ENCODE assay signal across 8 mouse cellular contexts in genomic region chr10:41473782-41474468, GRCm38 (mm10). TPM values are rescaled to one million over a fixed set of nuclear protein-coding genes. Genes with fewer than 3 reads are reported as not detected.
A peak's percentile ranks its signal among the peaks of the same experiment; 100 is the strongest.
DNase-seq lines count a peak whose midpoint lies in the region; ATAC-seq and TF ChIP-seq lines count a peak whose summit lies in the region.

No protein-coding gene starts in this region.

- H3K4me2 ChIP-seq in liver, postnatal 0 days (ENCODE audit: low read depth, low read length): no peak overlapping the region
- H3K4me2 ChIP-seq in stomach, embryonic 16.5 days (ENCODE audit: low read depth, low read length): no peak overlapping the region
- H3K4me2 ChIP-seq in forebrain, embryonic 12.5 days: no peak overlapping the region

- 27% methylated on average over 6 of the region's 6 CpGs for WGBS in liver, postnatal 0 days (ENCODE audit: insufficient replicate concordance)
- 58% methylated on average over 6 of the region's 6 CpGs for WGBS in stomach, embryonic 16.5 days
- WGBS in forebrain, embryonic 12.5 days: 90% methylated on average over 6 of the region's 6 CpGs

- H3K36me3 ChIP-seq in liver, postnatal 0 days (replicated peaks; ENCODE audit: insufficient read depth, low read length): peaks cover 2% of the 10 kb centered on the region; the same call in 1 of the 2 replicates
- no peaks in the 10 kb centered on the region for H3K36me3 ChIP-seq in stomach, embryonic 16.5 days (ENCODE audit: control insufficient read depth, insufficient read depth, low read length)
- peaks cover 7% of the 10 kb centered on the region for H3K36me3 ChIP-seq in forebrain, embryonic 12.5 days (replicated peaks)

- H3K27me3 ChIP-seq in liver, postnatal 0 days (ENCODE audit: insufficient read depth, low read length): peaks cover 11% of the 10 kb centered on the region
- H3K27me3 ChIP-seq in stomach, embryonic 16.5 days (ENCODE audit: control insufficient read depth, insufficient read depth, low read length): no peaks in the 10 kb centered on the region
- no peaks in the 10 kb centered on the region for H3K27me3 ChIP-seq in forebrain, embryonic 12.5 days

- H3K27ac ChIP-seq in liver, postnatal 0 days (ENCODE audit: low read depth): peak overlapping the region; percentile 63; the same call in 1 of the 2 replicates
- H3K27ac ChIP-seq in stomach, embryonic 16.5 days (ENCODE audit: low read length): peak overlapping the region; percentile 3; the same call in 1 of the 2 replicates
- H3K27ac ChIP-seq in forebrain, embryonic 12.5 days: no peak overlapping the region

- 0 out of 2 replicates have a peak, but pooled peaks have one; percentile 16 for TF ChIP-seq EP300 in liver, postnatal 0 days (IDR thresholded peaks at IDR 0.05; ENCODE audit: low read depth)

- H3K4me3 ChIP-seq in liver, postnatal 0 days (ENCODE audit: low read depth, low read length): no peak overlapping the region
- H3K4me3 ChIP-seq in stomach, embryonic 16.5 days (replicated peaks; ENCODE audit: low read length): no peak overlapping the region
- no peak overlapping the region for H3K4me3 ChIP-seq in forebrain, embryonic 12.5 days (replicated peaks)

- ATAC-seq in liver, postnatal 0 days: peak; percentile 53
- no peak for ATAC-seq in stomach, embryonic 16.5 days (ENCODE audit: insufficient read depth, low FRiP score)
- ATAC-seq in forebrain, embryonic 12.5 days (ENCODE audit: low FRiP score): no peak

- H3K9me3 ChIP-seq in liver, postnatal 0 days (ENCODE audit: low read length): no peaks in the 10 kb centered on the region
- no peaks in the 10 kb centered on the region for H3K9me3 ChIP-seq in stomach, embryonic 16.5 days (replicated peaks; ENCODE audit: control insufficient read depth, low read length)
- no peaks in the 10 kb centered on the region for H3K9me3 ChIP-seq in forebrain, embryonic 12.5 days

- intact Hi-C loops in left cerebral cortex, postnatal 36 days (cut with DNase I): no loop called here

- peak; percentile 32 for DNase-seq in ovary, adult 18-20 months (ENCODE audit: low spot score)
- DNase-seq in ovary, postnatal 14 days (ENCODE audit: low spot score): no peak
- DNase-seq in heart, adult 8-10 months (ENCODE audit: low spot score): peak; percentile 76
- peak; percentile 31 for DNase-seq in liver, postnatal 0 days
- no peak for DNase-seq in left cerebral cortex, postnatal 36 days (ENCODE audit: low spot score in 2 of 2)
- DNase-seq in frontal cortex, postnatal 10 days (ENCODE audit: low spot score in 2 of 2): no peak

- no peak overlapping the region for H3K9ac ChIP-seq in liver, postnatal 0 days (replicated peaks)
- H3K9ac ChIP-seq in stomach, embryonic 16.5 days (ENCODE audit: low read length): no peak overlapping the region
- no peak overlapping the region for H3K9ac ChIP-seq in forebrain, embryonic 12.5 days

- no peak for TF ChIP-seq CTCF in liver, postnatal 0 days (IDR thresholded peaks at IDR 0.05; ENCODE audit: low read depth)

- peaks cover 46% of the 10 kb centered on the region for H3K4me1 ChIP-seq in liver, postnatal 0 days (ENCODE audit: insufficient read depth)
- peaks cover 21% of the 10 kb centered on the region for H3K4me1 ChIP-seq in stomach, embryonic 16.5 days (ENCODE audit: control insufficient read depth, insufficient read depth, low read length)
- H3K4me1 ChIP-seq in forebrain, embryonic 12.5 days: peaks cover 25% of the 10 kb centered on the region

RNA-seq across cellular contexts. Expression of gene Mical1, which starts 2.2 kb away (rescaled TPM):
- total RNA-seq in heart, adult 8-10 months (2022): 10 to 100 TPM in 2 of 4 experiments, 1 to 10 TPM in 2; 7.5 to 12.7 (median 9.8) TPM
- polyA plus RNA-seq in liver, postnatal 0 days (2015; fragmentation: Nextera tagmentation; extraction: Ambion mirVana): 4.3 TPM in 2 replicates
- polyA plus RNA-seq in stomach, embryonic 16.5 days (2015; fragmentation: Nextera tagmentation; extraction: Ambion mirVana): 35.7 and 36.5 TPM in 2 replicates
- polyA plus RNA-seq in forebrain, embryonic 12.5 days (2016; fragmentation: Nextera tagmentation; extraction: Ambion mirVana): 48.8 and 50.3 TPM in 2 replicates
- total RNA-seq in left cerebral cortex, postnatal 36 days (2021): 10 to 100 TPM; 17.3 to 19.6 TPM

RNA-seq across cellular contexts. Expression of gene Smpd2, which starts 16.2 kb away (rescaled TPM):
- 10 to 100 TPM; 30.1 to 40.2 (median 34.8) TPM for total RNA-seq in heart, adult 8-10 months (2022)
- polyA plus RNA-seq in liver, postnatal 0 days (2015; fragmentation: Nextera tagmentation; extraction: Ambion mirVana): 17.9 and 19.7 TPM in 2 replicates
- 55.9 and 58.8 TPM in 2 replicates for polyA plus RNA-seq in stomach, embryonic 16.5 days (2015; fragmentation: Nextera tagmentation; extraction: Ambion mirVana)
- 52.2 and 52.3 TPM in 2 replicates for polyA plus RNA-seq in forebrain, embryonic 12.5 days (2016; fragmentation: Nextera tagmentation; extraction: Ambion mirVana)
- total RNA-seq in left cerebral cortex, postnatal 36 days (2021): 10 to 100 TPM; 18.5 to 20.6 TPM

RNA-seq across cellular contexts. Expression of gene Ppil6, which starts 16.3 kb away (rescaled TPM):
- 1 to 10 TPM in 2 of 4 experiments, under 1 TPM in 2; 0.78 to 1.4 (median 1.1) TPM for total RNA-seq in heart, adult 8-10 months (2022)
- 0.22 and 0.25 TPM in 2 replicates for polyA plus RNA-seq in liver, postnatal 0 days (2015; fragmentation: Nextera tagmentation; extraction: Ambion mirVana)
- polyA plus RNA-seq in stomach, embryonic 16.5 days (2015; fragmentation: Nextera tagmentation; extraction: Ambion mirVana): 1.1 and 1.6 TPM in 2 replicates
- polyA plus RNA-seq in forebrain, embryonic 12.5 days (2016; fragmentation: Nextera tagmentation; extraction: Ambion mirVana): 1.1 and 1.7 TPM in 2 replicates
- 1 to 10 TPM; 6.5 to 9.3 TPM for total RNA-seq in left cerebral cortex, postnatal 36 days (2021)

RNA-seq across cellular contexts. Expression of gene Zbtb24, which starts 23.7 kb away (rescaled TPM):
- total RNA-seq in heart, adult 8-10 months (2022): 1 to 10 TPM; 6.5 to 9.3 (median 7.6) TPM
- polyA plus RNA-seq in liver, postnatal 0 days (2015; fragmentation: Nextera tagmentation; extraction: Ambion mirVana): 3.9 and 4.7 TPM in 2 replicates
- polyA plus RNA-seq in stomach, embryonic 16.5 days (2015; fragmentation: Nextera tagmentation; extraction: Ambion mirVana): 16.2 TPM in 2 replicates
- 20.6 and 20.8 TPM in 2 replicates for polyA plus RNA-seq in forebrain, embryonic 12.5 days (2016; fragmentation: Nextera tagmentation; extraction: Ambion mirVana)
- 10 to 100 TPM; 16.3 to 22.7 TPM for total RNA-seq in left cerebral cortex, postnatal 36 days (2021)

RNA-seq across cellular contexts. Expression of gene Cd164, which starts 45.3 kb away (rescaled TPM):
- total RNA-seq in heart, adult 8-10 months (2022): 100 to 1,000 TPM; 143 to 147 (median 145) TPM
- polyA plus RNA-seq in liver, postnatal 0 days (2015; fragmentation: Nextera tagmentation; extraction: Ambion mirVana): 77.8 and 93.3 TPM in 2 replicates
- polyA plus RNA-seq in stomach, embryonic 16.5 days (2015; fragmentation: Nextera tagmentation; extraction: Ambion mirVana): 173 and 181 TPM in 2 replicates
- 104 and 110 TPM in 2 replicates for polyA plus RNA-seq in forebrain, embryonic 12.5 days (2016; fragmentation: Nextera tagmentation; extraction: Ambion mirVana)
- total RNA-seq in left cerebral cortex, postnatal 36 days (2021): 10 to 100 TPM; 59.0 to 64.6 TPM

Comparison
In these comparisons a context has a peak if more than half of its experiments do, and no peak if none do; other contexts are left out.
1. DNase-seq: peak in ovary, adult 18-20 months (single experiment), heart, adult 8-10 months (single experiment) and liver, postnatal 0 days (single experiment); none in ovary, postnatal 14 days (single experiment), left cerebral cortex, postnatal 36 days (0 of 2) and frontal cortex, postnatal 10 days (0 of 2).